Mouse (Mus musculus) retina, postnatal 7 days (tissue): ENCODE data around the gene Abhd15.
A peak's percentile ranks its signal among the peaks of the same experiment; 100 is the strongest.

Experiments used
- DNase-seq: peaks from one replicate; pipeline ENCODE4 v3.0.0-alpha.2; 2012; ENCODE audit warnings: low read depth, low spot score

Abhd15 gene

DNA sequence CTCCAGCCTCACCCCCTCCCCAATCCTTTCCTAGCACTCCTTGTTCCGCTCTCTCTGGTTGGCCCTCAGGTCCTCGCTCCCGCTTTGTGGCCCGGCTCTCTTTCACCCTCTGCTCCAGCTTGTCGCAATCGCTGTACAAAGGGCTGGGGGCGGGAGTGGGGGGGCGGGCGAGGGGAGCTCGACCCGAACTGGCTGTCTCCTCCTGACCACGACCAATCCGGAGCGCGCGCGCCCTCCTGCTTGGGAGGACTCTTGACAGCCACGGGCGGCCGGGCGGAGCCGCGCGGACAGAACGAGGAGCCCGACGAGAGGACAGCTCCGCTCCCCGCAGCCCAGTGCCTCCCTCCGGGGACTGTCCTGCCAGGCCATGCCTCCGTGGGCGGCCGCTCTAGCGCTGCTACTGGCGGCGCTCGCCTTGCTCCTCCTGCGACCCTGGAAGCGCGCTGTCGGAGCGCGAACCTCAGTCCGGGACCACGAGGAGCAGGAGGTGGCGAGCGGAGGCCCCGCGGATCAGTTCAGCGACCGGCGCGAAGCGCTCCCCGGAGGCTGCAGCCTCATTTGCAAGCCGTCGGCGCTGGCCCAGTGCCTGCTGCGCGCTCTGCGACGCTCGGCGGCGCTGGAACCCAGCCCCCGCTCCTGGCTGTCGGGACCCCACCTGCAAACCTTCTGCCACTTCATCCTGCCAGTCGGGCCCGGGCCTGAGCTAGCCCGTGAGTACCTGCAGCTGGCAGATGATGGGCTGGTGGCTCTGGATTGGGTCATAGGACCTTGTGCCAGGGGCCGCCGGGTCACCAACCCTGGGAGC is at the start of gene Abhd15:
Gene Abhd15 (plus strand): TSS at position 290 of the 805 bp plus-strand sequence.
- DNase-seq = no peak

DNA sequence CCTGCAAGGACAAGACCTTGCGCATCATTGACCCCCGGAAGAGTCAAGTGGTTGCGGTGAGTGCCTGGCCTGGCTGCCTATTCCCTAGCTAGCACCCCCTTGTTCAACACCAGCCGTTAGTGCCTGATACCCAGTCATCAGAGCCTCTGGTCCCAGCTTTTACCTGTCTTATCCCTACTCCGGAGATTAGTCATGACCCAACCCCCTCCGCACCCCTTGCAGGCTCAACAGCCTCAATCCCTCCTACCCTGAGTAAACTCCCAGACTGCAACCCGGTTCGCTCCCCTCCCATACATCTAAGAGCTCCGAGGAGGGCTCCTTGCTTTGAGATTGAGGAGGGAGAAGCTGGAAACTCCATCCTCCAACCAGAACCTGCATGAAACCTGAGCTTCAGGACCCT is 48.4 kb upstream of the Abhd15 start:
- DNase-seq = no peak

DNA sequence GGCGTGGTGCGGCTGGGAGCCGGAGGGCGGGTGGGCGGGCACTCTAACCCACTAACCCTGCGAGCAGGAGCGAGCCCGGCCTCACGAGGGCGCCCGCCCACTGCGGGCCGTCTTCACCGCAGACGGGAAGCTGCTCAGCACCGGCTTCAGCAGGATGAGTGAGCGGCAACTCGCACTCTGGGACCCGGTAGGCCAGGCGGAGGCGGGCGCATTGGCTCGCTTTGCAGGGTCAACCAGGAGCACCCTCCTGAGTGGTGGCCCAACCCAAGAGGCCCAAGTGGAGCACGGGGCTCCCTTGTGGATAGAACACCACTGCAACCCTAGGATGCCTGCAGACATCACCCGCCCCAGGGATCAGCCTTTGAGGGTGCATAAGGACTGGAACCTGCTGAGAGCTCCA is 47.8 kb upstream of the Abhd15 start:
- no peak for DNase-seq

DNA sequence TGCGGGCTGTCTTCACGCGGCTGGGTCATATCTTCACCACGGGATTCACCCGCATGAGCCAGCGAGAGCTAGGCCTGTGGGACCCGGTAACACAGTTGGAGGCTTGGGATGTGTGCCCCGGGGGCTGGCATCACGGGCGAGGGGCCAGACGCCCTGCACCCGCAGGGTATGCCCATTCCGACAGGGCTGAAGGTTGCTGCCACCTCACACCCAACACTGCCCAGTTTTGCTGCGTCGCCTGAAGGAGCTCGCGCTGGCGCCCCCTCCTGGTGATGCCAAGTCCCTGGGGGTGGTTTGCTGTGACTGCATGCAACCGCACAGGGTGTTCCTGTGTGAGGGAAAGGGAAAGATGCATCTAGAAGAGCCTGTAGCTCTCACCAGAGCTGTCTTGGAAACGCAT is 47.1 kb upstream of the Abhd15 start:
- DNase-seq = no peak

DNA sequence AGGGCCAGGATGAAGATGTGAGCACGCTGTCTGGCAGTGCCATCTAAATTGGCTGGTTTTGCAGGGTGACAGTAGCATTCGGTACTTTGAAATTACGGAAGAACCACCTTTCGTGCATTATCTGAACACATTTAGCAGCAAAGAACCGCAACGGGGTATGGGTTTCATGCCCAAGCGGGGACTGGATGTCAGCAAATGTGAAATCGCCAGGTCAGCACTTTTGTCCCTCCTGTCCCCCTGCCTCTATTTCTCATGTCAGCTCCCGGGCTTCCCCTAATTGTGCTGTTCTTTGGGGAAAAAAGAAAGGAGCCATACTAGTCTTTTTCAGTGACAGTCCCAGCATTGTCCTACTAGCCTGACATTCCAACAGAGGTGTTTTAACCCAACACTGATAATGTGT is 46.5 kb upstream of the Abhd15 start:
- no peak for DNase-seq

DNA sequence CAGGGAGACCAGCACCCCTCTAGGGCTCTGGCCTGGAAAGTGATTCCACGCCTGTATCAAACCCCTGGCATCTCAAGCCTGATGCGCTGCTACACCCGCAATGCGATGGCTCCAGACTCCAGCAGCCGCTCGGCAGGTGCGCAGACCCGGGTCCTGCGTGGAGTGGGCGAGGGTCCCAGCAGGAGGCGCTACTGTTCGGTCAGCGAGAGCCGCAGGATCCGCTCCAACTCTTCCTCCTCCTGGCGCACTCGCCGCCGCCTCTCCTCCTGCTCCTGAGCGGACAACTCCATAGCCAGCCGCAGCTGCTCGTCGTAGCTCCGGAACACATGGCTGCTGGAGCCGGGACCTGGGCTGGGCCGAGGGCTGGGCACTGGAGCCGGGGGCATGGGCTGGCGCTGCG is 43.5 kb upstream of the Abhd15 start:
- no peak for DNase-seq

DNA sequence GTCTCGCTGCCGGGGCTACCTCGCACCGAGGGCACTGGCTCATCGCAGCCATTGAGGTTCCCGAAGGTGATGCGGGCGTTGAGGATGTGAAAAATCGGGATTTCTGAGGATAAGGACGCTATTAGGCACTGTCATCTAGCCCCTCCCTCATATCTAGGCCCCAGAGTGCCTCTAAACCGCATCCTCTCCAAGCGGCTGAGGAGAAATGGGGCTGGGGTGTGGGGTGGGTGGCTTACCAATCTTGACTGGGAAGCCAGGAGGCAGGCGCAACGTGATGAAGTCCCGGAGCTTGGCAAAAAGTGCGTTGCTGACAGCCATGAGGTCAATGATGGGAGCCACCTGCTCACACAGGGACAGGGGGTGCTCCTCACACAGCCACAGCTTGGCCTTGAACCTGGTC is 42.1 kb upstream of the Abhd15 start:
- no peak for DNase-seq

DNA sequence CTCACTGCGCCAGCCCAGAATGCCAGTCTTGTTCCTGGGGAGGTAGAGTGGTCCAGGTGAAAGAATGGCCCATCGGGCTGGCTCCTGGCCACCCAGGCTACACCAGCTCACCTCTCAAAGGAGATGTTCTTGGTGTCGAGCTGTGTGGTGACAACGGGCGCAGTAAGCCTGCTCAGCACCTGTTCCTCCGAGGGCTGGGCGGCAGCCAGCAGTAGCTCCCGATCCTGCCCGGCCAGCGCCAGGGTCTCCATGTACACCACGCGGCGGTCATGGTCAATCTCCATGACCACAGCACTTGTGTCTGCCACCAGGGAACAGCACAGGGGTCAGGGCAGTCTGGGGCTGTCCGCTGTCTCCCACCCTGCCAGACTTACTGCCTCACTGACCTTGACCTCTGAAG is 38.7 kb upstream of the Abhd15 start:
- no peak for DNase-seq

DNA sequence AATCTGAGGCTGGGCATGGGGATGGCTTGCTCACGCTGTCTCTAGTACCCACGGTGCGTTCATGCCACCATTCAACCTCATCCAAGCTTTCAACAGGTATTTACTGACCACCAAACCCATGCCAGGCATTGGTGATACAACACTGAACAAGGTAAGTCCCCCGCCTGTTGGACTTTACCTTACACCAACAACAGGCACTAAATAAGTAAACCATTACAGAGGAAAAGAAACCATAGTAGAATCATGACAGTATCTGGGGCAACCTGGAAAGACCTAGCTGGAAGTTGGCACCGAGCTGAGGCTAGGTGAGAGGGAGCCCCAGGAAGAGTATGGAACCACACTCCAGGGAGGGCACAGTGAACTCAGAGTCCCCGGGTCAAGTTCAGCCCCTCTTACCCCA is 38.0 kb upstream of the Abhd15 start:
- DNase-seq = no peak

DNA sequence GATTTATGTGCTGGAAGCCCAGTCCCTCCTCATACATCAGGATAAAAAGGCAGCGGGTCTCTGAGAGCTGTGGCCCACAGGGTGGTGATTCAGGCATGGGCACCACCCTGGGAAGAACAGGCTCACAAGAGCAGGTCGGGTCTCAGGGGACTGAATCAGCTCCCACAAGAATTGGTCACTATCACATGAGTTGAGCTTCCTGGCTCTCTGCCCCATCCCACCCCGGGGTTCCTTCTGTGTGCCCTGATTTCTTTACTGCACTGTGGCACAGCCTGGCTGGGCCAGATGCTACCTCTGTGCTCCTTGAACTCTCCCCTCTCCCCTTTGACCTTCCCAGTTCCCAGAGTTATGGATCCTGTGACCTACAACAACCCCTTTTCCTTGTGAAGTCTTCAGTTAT is 31.9 kb upstream of the Abhd15 start:
- no peak for DNase-seq

DNA sequence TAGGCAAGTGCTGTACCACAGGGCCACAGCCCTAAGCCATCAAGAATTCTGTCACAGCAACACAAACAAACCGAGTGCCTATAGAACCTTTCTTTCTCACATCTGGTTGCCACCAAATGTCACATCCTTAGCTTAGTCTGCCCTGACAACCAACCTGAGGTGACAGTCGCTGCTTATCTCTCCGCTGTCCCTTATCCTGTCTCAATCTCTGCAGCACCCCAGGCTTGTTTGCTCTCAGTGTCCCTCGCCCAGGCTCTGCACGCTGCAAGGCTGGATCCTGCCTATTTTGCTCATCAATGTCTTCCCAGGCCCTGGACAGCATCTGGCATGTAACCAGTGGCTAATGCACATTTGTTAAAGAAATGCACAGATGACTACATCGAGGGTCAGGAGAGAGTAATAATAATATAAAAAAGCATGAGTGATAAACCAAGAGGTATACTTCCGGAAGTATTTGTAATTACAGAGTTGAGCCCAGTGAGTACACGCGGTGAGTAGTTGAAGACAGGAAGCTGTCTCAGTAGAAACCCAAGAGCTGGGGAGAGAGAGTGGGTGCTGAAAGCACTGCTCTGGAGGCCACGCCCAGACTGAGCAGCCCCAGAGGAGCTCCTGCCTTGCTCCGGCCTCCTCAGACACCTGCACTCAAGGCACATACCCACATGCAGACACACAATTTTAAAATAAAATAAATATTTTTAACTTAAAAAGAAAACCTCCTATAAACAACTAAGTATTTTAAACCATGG is 31.2 kb upstream of the Abhd15 start:
- no peak for DNase-seq

DNA sequence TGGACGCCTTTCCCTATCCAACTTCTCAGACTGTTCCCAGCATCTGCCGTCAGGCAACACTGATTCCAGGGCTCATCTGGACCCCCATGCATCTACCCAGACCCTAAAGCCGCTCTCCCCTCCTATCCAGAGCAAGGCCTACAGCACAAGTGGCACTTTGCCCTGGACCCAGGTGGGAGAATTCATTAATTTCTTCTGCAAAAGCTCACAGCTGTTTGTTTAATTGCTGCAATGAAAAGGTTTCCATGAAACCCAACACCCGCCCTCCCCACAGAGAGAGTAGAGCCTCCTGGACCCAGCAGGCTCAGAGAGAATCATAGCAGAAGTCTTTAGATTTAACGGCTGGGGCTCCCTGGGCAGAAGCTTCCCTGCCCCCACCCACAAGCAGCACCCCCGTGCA is 29.7 kb upstream of the Abhd15 start:
- no peak for DNase-seq

DNA sequence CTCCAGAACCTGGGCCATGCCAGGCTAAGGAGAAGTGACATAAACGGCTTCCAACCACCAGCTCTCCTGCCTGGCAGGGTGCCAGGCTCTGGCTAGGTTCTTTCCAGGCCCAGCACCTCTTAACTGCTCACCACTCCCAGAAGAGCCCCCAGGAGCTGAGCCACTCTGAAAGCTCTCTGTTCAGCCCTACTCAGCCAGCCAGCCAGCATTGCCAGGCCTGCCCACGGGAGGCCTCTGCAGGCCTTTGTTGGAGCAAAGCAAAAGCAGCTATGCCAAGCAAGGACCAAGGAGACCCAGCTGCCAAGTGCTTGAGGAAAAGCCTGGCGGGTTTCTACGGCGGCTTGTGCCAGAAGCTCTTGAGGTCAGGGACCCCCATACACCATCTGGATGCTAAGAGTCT is 28.1 kb upstream of the Abhd15 start:
- no peak for DNase-seq

DNA sequence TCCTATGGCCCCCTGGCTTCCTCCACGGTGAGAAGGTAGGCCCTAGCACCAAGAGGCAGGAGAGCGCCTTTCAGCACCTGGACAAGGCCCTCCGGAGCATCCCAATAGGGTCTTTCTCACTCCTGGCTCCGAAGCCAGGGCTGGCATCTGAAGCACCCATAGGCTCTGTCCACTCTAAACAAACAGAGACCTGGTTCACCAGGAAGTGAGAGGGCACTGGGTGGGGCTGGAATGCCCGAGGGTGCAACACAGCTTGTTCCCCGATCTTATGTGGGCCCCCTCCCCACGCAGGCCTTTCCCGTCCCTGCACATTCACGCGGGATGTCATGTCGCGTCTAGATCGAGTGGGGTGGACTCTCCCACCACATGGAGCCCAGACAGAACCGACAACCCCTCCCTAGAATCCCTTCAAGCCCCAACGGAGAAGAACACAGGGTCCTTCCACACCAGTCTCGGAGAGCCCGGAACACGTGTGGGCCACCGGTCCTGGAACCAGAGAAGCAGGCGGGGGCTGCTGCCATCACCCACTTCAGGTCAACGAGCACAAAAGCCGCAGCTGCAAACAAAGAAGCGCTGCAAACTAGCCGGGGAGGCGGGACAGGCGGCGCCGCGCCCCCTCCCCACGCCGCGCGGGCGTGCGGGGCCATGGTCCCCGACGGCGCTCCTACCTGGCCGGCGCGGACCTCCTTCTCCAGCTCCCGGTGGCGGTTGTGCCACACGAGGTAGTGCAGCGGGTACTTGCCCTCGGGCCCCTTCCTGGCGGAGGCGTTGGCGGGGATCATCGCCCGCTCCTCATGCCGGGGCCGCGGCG is 25.9 kb upstream of the Abhd15 start:
- no peak for DNase-seq

DNA sequence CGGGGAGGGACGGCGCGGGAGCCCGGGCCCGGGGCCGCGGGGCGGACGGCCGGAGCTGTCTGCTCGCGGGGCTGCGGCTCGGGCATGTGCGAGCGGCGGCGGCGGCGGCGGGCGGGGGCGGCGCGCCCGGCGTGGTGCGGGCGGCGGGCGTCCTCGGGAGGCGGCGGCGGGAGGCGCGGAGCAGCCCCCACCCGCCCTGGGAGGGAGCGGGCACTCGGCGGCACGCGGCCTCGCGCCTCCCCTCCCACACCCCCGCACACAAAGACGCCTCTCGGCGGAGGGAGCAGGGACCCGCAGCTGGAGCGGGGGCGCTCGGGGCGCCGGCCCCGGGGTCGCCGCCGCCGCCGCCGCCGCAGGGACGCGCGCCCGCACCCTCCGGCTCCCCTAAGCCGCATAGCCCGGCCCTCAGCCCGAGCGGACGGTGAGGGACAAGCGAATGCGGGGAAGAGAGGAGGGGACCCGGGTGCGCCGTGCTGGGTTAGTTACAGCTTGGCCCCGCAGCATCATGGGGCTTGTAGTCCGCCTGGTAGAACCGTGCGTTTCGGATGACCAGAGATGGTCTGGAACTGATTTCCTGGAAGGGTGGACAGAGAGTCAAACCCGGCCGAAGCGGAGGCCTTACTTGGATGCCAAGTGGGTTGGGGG is 25.2 kb upstream of the Abhd15 start, which contains the start of gene Ankrd13b:
Gene Ankrd13b (minus strand): TSS at position 88 of the 645 bp plus-strand sequence.
- DNase-seq = peak; percentile 67

DNA sequence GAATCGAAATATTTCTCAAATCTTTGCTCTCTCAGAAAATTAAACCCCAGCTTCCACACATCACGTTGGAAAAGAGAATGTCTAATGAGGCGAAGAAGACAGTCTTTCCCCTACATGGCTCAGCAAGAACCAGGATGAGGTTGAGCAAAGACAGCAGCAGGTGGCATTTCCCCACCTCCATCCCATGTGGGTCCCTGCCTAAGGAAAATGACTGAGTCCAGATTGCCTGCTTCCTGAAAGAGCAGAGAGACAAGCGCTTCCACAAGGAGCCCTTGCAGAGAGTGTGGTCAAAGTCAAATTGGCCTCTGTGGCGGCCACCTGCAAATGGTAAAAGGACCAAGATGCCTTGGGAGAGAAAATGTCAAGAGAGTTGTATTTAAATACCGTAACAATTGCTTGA is 24.5 kb upstream of the Abhd15 start:
- no peak for DNase-seq

DNA sequence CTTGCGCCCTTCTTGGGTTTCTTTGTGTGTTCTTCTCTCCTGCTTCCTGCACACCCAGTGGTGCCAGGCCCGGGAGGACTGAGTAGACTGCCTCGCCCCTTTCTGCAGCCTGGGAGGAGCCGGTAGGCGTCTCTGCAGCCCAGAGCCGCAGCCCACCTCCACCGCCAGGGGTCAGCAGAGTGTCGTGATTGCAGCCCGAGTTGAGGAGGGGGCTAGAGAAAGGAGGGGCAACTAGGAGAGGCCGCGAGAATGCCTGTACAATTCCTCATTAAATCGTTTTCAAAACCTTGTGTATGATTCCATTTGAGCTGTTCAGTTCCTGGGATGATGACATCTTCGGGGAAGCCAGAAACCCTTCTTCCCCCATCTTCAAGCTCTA is 23.8 kb upstream of the Abhd15 start:
- DNase-seq = peak; percentile 86

DNA sequence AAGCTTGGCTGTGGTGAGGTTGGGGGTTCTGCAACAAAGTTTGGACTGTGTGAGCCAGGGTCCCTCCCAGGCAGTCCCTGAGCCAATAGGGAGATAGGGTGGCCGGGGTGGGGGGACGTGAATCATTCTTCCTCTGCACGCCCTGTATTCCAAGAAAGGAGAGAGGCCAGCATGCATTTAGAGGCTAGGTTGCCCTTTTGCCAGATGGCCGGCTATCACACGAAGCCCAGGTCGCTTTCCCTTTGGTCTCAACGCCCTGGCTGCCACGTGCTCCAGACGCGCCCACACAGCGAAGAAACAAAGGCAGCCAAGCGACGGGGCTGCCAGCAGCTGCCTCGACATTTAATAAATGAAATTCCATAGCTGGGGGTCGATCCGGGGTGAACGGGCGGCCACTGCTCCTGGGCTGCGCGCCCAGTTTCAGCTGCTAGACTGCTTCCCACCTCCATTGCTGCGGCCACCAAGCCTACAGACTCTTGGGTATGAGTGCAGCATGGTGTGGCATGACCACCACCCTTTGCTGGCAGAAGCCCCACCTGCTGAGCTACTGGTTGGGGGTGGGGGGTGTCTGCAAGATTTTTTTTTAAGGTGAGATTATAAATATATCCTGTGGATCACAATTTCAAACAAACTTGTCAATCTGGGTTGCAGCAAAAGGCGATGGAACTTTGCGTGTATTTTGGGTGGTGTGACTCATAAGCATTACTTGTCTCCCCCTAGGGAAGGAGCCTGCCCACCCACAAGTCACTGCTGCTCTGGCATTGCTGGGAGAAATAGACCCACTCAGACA is 23.2 kb upstream of the Abhd15 start:
- DNase-seq = no peak

DNA sequence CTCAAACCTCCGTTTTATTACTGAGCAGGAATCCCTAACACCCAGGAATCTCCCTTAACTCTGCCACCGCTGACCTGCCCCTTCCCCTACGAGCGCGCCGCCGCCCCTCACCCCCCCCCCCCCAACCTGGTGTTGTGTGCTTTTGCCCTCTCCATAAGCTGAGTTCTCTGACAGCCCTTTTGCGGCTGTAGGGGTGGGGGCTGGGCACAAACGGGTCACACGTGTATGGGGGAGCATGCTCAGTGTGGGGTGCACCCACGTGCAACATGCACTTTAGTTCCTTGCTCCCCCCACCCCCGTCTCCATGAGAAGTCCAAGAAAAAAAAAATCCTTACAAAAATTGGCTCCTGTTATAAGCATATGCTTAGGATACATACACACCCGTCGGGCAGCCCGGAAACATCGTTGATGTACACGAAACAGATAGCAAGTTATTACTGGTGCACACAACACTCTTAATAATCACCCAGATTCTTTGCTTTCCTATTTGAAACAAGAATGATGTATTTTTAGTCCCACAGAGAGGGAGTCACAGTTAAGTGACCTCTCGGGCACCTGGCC is 22.5 kb upstream of the Abhd15 start:
- no peak for DNase-seq

DNA sequence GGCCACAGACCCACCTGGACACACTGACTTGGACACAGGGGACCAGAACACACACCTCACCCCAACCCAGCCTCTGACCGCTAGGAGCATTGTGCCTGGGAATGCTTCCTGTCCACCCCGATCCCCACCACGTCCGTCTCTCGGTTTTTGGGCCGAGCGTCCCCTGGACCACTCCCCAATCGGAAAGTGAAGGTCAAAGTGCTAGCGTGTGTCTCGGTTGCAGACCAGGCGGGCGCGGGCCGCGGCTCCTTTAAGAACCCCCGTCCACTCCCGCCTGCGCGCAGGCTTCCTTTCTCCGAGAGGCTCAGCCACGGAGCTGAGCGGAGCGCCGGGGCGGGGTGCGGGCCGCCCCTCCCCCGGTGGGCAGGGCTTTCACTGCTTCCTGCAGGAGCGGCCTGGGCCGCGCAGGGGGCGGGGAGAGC is 22.0 kb upstream of the Abhd15 start:
- DNase-seq = peak; percentile 88
